Mouse (Mus musculus) urinary bladder, postnatal 25 days (tissue): ENCODE data around the gene Wdr86.

Source experiments
- DNase-seq: peaks from one replicate; pipeline ENCODE4 v3.0.0; 2022; ENCODE audit warnings: low spot score

The Wdr86 gene

DNA sequence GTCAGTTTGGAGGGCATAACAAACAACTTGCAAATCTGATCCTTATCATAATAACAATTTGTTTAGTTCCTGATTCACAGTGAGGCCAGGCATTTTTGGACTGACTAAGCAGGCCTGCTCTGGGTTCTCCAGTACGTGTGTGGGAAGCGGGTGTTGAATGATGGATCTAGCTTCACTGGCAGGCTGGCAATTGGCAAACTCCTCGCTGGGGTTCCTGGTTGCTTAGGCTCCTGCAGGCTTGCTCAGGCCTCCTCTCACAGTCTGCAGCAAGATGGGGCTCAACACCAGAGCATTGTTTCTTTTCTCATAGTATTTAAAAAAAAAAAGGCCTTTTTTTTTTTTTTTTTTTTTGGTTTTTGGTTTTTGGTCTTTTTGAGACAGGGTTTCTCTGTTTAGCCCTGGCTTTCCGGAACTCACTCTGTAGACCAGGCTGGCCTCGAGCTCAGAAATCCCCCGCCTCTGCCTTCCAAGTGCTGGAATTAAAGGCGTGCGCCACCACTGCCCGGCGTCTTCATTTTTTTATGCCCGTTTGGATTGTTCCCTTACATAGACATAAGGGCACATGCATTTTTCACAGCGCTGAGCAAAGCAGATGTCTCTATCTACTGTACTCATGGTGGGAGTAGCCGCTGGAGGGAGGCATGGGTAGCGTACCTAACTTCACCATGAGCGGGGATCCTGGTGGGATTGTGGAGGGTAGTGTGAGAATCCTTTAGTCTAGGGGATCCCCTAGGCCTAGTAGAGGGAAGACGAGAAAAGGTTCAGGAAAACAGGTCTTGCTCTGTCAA lies 45.8 kb downstream of the Wdr86 start:
- peak; percentile 33 for DNase-seq

DNA sequence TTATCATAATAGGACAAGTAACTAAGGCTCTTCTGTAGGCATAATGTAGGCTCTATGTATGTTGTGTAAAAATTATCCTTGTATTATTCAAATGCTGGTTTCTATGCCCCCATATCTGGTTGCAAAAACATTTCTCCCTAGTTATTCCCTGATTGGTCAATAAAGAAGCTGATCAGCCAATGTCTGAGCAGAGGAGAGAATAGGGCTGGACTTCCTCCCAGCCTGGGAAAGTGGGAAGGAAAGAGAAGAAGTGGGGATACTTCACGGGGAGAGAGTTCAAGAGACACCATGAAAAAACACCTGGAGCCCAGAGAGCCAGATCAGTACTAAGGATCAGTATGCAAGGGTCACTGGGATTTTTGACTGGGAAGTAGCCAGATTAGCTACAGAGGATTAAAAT lies 49.1 kb downstream of the Wdr86 start:
- no peak for DNase-seq

DNA sequence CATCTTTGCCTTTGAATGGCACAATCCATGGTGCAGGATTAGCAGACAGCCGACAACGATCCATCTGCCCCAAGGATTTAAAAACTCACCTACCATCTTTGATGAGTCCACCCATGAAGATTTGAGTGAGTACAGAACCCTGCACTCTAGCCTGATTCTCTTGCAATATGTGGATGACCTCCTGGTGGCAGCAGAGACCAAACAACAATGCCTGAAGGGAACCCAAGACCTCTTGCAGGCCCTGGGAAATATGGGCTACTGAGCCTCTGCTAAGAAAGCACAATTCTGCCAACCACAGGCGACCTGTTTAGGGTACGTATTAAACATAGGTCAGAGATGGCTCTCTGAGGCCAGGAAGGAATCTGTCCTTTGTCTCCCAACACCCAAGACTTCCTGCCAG lies 56.3 kb downstream of the Wdr86 start:
- peak; percentile 81 for DNase-seq
